Mouse (Mus musculus): ENCODE results near the gene Pdgfra.

GRCm38 (mm10) chr5:75148343-75149127 is 3.6 kb upstream of the Pdgfra start:
- TF ChIP-seq CTCF (IDR thresholded peaks at IDR 0.05; ENCODE audit: control insufficient read depth, insufficient read depth, insufficient read length) (no peak), MYOD1 (IDR thresholded peaks at IDR 0.05; ENCODE audit: control insufficient read depth, insufficient read length, low read depth) (no peak), MAX (IDR thresholded peaks at IDR 0.05) (no peak), CEBPB (IDR thresholded peaks at IDR 0.05; ENCODE audit: low read depth) (no peak), MYOG (IDR thresholded peaks at IDR 0.05; ENCODE audit: control insufficient read depth, extremely low read depth, insufficient read length) (no peak), USF1 (IDR thresholded peaks at IDR 0.05; ENCODE audit: low read depth) (no peak), FOSL1 (IDR thresholded peaks at IDR 0.05; ENCODE audit: insufficient read depth, low read length, poor library complexity, severe bottlenecking) (no peak)

All from C2C12 (cell line).